Mouse (Mus musculus): Measurements from ENCODE around the gene Cdon. TPM values are rescaled to one million over a fixed set of nuclear protein-coding genes. Genes with fewer than 3 reads are reported as not detected.

Cdon gene
- total RNA-seq, 2 experiments from 2014 or later = 13.0 to 14.1 TPM

DNA sequence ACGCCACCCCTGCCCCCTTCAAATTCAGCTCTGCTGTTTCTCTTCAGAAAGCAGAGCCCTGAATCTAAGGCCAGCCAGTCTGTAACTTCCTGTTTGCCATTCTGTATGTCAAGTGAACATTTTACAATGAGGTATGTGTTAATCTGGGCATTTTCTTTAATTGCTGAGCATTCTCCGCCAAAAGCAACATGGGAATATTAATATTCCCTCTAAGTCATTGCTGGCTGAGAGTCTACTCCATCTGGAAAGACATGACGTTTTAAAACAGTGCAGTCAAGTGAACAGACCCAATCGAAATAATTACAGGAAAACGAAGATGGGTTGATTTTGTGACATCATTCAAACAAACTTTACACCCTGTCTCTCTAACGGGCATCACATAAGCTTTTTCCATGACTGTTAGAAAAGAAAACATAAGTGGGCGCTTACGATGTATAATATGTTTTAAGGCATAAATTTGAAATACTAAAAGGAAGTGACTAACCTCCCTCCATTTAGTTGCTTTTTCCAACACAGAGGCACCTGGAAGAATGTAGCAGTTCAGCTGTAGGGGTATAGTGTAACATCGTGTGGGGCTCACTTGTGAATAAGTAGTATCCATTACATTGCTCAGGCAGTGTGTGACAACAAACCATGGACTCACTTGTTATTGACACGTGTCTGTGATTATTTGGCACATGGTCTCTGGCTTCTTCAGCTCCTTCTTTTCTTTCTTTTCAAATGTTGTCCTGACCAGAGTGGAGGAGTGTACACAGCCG lies 70.4 kb downstream of the Cdon start:
- intact Hi-C loops (cut with DNase I) = no loop called here
- DNase-seq = no peak

DNA sequence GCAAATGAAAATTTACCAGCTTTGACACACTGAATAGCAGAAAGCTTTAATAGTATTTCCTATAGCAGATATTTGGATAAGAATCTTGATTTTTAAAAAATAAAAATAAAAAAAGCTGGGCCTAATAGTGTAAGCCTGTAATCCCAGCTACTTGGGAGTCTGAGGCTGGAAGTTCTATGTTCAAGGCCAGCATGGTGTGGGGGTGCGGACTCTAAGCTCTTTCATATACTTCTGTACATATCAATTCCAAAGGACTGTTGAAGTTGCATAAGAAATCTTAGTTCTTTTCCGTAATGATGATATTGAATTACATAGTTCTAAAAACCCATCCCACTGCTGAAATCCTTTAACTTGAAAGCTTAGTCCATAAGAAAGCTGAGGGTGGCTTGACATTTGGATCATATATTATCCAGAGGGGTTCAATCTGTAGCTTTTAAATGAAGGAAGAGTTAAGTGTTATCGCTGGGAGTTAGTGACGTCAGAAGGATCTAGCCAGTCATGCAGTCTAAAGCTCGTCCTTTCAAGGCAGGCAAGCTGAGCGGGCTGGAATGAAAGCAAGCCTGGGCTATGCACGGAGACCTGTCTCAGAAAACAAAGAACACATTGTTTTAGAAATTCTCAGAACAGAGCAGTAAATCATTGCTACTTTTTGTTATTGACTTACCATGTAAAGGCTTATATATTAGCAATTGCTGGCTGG lies 72.3 kb downstream of the Cdon start:
- no peak for DNase-seq
- intact Hi-C loops (cut with DNase I) = no loop called here

DNA sequence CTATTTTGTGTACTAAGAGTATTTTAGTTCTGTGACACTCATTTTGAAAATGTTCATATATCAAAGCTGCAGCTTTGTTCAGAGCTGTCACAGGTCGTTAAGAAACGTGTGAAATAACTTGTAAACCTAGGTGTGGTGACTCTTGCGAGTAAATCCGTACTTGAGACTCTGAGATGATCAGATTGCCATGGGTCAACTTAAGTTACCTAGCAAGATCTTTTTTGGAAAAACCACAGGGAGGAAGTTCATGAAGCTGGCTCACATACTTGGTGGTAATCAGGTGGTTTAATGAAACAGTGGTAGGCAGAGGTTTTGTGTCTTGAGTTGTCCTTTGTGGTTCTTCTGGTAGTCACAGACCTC lies 72.8 kb downstream of the Cdon start:
- intact Hi-C loops (cut with DNase I) = no loop called here

DNA sequence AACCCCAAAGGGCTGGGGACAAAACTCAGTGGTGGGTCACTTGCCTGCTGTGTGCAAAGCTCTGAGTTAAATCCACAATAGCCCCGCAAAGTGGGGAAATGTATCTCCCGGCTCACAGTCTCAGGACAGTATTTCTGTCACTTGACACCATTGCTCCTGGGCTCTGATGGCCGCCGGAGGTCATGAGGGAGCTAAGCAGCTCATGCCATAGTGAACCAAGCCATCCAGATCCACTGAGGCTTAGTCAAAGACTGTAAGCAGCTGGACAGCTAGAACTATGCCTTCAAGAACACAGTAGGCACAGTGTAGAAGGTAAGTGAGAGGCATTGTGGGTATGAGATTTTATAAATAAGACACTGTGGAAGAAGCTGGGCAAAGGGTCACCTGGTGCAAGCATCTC lies 74.0 kb downstream of the Cdon start:
- DNase-seq = no peak
- intact Hi-C loops (cut with DNase I) = no loop called here

More for the DNA sequence above, 72.8 kb downstream of the Cdon start:
- no peak for DNase-seq

DNA sequence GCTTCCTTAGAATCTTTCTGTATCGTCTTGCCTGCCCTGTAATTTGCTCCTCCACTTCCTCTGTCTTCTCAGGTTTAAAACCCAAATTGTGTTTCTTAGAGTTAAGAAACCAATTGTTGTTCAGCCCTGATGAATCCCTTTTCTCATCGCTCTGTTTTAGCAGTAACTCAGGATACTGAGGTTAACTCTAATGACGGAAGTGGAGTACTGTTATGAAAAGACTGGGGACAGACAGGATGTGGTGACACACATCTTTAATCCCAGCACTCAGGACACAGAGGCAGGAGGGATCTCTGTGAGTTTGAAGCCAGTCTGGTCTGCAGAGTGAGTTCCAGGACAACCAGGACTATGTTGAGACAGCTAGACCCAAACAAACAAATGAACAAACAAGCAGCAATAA lies 74.5 kb downstream of the Cdon start:
- intact Hi-C loops (cut with DNase I) = no loop called here
- no peak for DNase-seq

DNA sequence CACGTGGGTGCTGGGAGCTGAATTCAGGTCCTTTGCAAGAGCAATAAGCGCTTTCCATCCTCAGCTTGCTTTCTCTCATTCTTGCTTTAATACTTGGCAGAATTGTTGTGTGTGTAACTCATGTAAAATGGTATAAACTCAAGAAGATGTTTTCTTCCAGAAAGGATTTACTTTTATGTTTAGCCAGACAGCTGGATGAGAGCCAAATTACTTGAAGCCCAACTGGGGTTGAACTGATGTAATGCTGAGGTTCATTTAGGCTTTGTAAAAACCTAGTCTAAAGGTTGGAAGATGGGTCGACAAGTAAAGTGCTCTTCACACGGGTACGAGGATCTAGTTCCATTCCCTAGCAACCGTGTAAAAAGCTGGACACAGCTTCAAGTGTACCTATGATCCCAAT lies 79.0 kb downstream of the Cdon start:
- DNase-seq = no peak

DNA sequence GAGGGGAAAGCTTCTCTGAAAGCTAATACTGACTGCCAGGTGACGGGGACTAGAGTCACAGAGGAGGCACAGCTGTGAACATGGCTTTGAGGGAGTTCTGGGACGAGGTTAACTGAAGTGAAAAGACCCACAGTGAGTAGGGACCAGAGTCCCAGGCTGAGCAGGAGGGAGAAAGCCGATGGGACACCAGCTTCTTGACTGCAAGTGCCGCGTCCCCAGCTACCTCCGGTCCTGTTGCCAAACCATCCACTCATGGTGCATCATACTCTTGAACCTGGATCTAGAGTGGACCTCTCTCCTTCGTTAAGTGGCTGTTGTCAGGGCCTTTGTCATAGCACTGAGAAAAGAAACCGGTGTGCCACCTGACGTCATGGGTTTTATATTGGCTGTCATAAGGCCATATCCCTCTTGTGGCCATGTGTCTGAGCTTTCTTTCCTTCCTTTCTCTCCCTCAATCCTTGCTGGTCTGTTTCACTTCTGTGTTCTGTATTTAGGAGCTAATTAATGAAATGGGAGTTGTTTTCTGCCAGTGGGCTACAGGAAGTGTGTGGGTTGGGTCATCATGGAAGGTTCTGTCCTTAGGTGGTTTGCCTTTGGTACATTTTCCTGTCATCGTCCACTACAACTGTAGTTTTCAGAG lies 81.6 kb downstream of the Cdon start:
- DNase-seq = no peak
- intact Hi-C loops (cut with DNase I) = no loop called here

More for the DNA sequence above, 79.0 kb downstream of the Cdon start:
- intact Hi-C loops (cut with DNase I) = no loop called here

DNA sequence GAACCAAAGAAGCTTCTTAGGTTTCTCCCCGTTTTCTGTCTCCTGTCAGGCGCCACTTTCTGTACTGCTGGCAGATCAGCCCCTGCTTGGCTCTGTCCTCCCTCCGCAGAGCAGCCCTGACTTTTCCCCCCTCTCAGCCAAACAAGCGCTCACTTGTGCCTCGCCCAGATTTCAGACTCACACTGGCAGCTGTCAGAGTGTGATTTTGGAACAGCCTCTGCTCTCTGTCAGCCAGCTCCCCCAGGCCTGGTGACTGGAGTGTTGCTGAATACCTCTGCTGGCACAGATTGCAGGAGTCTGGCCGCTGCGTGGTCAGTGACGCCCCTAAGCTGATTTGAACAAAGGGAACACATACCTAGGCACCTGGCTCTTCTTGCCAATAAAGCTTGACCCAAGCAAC lies 87.3 kb downstream of the Cdon start:
- intact Hi-C loops (cut with DNase I) = no loop called here
- peak; percentile 57 for DNase-seq

DNA sequence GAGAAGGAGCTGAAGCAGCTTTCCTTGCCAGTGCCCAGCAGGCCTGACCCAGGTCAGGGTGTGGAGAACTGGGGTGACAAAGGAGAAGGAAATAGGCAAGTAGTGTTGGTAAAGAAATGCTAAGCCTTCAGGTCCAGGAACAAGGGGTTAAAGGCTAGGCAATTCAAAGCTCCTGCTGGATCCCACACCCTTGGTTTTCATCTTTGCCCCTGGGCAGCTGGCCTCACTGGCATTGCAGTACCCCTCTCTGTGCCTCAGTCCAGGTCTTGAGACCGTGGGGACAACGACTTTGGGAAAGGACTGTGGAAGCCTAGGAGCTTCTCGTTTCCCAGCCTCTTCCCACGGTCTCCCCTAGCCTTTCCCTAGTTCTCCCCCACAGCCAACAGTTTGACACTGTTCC lies 93.0 kb downstream of the Cdon start:
- intact Hi-C loops (cut with DNase I) = no loop called here

DNA sequence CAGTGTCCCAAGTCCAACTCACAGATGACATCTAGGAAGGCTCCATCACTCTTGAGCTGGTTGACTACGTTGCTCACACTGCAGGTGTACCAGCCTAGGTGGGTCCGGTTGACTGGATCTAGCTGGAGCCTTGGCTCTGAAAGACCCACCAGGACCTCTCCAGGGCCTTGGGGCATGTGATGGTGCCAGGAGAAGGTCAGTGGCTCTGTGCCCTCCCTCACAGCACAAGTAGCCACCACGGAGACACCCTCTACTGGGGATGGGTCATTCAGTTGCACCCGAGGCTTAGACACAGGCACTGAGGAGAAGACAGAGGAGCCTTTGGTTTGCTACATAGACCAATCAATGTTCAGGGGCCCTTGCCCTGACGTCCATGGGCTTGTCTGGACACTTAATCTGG lies 95.3 kb downstream of the Cdon start:
- intact Hi-C loops (cut with DNase I) = no loop called here
- DNase-seq = no peak

More for the DNA sequence above, 93.0 kb downstream of the Cdon start:
- no peak for DNase-seq

DNA sequence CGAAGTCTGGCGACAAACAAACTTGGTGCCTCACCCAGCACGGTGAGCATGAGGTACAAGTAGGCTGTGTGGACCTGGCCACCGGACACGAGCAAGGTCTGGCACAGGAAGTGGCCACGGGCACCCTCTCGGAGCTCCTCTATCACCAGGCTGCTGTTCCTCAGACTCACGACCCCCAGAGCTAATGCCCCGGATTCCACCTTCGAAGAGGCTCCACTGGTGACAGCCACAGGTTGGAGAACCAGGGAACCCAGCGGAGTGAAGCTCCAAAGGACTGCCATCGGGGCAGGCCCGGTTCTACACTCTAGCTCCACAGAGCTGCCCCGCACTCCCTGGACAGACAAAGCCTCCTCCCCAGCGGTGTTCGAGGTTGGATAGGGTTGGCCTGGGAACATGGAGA lies 95.8 kb downstream of the Cdon start:
- DNase-seq = no peak
- intact Hi-C loops (cut with DNase I) = no loop called here

DNA sequence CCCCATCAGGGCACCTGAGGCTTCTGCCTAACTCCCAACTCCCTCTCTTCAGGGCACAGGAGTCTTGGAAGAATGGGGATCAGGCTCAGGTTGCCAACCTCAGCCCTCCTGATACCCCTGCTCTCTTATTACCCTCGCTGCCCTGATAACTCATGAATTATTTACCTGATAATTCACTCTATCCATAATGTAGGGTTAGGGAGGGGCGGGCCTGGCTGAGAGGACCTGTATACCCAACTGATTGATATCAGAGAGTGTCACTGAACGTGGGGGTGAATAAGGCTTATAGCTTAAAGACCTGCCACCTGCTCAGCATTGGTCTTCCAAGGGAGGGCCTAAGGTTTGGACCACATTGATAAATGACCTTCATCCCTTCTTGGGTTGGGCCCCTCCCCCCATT lies 97.2 kb downstream of the Cdon start, which contains the start of gene Gm1113:
Gene Gm1113 (minus strand): TSS at position 101 of the 400 bp plus-strand sequence.
- DNase-seq = no peak
- intact Hi-C loops (cut with DNase I) = no loop called here

DNA sequence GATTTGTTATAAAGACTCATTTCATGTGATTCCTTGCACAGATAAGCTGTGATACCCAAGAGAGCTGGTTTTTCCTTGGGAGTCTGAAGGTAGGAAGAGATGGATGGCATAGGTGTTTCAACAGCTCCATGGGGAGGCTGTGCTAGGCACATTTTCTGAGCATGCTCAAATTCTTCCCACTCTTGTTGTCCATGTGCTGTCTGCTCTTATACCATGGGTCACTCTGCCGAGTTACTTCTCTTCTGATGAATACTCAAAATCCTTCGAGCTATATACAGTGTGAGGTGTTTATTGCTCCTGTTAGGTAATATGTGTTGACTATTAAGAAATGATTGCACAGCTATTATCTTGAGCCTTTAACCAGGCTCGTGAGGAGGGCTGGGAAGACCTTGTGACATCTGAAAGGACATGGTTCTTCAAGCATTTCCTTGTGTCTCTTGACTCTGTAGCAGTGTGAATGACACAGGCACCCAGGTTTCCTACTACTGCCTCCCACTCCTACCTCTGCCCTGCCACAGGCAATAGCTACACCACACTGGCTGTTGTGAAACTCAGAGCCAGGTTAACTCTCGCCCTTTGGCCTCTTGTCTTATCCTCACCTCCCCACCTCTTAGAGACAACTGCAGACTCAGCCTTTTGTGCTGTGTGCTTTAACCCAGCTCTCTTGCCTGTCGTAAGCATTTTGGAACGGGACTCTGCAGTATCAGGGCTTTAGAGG lies 99.9 kb downstream of the Cdon start:
- intact Hi-C loops (cut with DNase I) = loop anchor here (10.0 kb wide), 1 partner anchor 96 kb away; the partner anchor contains the start of gene Cdon

DNA sequence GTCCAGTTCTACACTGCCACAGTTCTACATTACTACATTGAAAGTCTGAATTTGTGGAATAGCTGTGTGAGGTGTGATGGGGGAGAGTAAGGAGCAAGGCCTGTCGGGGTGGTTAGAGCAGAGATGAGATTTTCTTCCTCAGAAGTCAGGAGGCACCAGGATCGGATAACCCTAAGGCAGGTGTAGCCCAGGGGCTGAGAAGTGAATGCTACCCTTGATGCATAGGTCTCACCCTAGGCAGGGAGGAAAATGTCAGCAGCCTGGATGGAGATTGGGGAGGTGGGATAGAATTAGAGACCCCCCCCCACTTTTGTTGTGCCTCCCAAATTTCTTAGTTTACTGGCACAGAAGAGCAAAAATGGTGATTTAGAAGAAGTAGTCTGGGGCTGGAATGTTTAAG lies 101.3 kb downstream of the Cdon start:
- DNase-seq = no peak
- intact Hi-C loops (cut with DNase I) = loop anchor here (10.0 kb wide), 1 partner anchor 97 kb away; the partner anchor contains the start of gene Cdon

More for the DNA sequence above, 99.9 kb downstream of the Cdon start:
- DNase-seq = no peak

DNA sequence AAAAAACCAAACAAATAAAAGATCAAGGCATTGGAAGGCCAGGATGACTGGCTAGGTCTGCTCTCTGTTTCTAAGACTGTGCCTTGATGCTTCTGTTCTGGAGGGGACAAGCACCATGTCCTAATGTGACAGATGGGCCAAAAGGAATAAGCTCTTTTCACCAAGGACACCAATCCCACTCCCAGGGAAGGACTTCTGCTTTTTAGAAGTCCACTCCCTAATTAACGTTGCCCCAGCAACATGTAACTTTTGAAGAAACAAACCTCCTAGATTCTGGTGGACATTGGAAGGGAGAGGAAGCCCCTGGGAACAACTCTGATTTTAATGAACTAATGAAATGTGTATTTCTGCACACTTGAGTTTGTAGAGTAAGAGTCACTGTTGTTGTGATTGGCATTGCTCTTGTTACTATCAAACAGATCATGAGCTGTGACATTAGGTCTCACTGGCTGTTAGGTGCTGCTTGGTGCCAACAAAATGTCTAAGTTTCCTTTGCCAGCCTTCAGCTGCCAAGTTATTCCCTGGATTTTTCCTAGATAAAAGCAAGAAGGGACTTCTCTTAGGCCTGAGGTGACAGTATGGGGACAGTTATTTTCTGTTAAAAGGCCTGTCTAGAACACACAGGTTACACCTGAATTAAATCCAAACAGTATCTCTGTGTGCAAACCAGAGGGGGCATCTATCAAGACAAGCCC lies 102.0 kb downstream of the Cdon start:
- DNase-seq = no peak
- intact Hi-C loops (cut with DNase I) = loop anchor here (10.0 kb wide), 1 partner anchor 98 kb away; the partner anchor contains the start of gene Cdon

DNA sequence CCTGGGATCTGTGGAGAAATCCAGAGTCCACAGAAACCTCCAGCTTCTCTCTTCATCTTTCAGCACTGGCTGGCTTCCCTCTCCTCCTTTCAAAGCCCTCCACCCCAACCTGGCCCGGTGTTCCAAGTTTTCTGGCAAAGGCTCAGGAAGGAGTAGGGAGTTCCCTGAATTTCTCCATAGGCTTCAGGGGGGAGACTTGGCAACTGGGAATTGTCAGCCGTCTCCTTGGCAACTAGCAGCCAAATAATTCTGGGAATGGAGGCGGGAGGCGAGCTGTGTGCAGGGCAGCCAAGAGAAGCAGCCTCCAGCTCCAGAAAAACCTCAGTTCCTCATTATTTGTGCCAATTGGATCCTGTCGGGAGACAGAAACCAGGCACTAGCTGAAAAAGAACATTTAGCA lies 102.6 kb downstream of the Cdon start:
- peak; percentile 54 for DNase-seq
- intact Hi-C loops (cut with DNase I) = loop anchor here (10.0 kb wide), 1 partner anchor 99 kb away; the partner anchor contains the start of gene Cdon

DNA sequence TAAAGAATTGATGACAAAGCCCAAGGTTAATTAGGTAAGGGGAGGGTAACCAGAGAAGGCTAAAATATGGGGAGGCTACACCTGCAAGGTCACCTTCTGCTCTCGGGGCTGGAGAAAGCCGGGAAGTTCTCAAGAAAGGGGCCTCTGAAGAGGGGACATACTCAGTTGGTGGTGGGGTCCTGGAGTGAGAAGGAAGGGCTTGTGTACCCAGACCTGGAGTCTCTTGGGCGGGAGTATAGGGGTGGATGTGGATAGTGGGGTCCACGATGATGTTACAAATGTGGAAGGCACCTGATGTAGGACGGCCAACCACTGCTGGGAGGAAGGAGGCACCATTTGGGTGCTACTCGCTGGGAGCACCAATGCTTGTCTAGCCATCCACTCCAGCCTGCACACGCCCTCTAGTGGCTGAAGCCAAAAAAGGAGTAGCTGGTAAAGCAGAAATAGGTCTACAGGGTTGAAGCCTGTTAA lies 103.0 kb downstream of the Cdon start:
- intact Hi-C loops (cut with DNase I) = loop anchor here (10.0 kb wide), 1 partner anchor 99 kb away; the partner anchor contains the start of gene Cdon

DNA sequence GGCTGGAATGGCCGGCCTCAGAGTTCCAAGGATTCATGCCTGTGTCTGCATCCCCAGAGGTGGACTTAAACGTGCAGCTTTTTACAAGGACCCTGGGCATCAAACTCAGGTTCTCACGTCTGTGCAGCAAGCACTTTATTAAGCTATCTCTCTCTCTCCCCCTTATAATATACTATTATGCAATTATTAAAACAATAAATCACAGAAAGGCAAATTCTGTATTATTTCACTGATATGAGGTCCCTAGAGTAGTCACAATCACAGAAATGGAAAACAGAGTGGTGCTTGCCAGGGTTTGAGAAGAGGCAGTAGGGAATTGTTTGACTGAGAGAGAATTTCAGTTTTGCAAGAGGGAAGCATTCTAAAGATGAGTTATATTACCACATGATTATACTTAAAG lies 108.2 kb downstream of the Cdon start:
- intact Hi-C loops (cut with DNase I) = loop anchor here (10.0 kb wide), 1 partner anchor 104 kb away; the partner anchor contains the start of gene Cdon
- no peak for DNase-seq

More for the DNA sequence above, 103.0 kb downstream of the Cdon start:
- peak; percentile 64 for DNase-seq

DNA sequence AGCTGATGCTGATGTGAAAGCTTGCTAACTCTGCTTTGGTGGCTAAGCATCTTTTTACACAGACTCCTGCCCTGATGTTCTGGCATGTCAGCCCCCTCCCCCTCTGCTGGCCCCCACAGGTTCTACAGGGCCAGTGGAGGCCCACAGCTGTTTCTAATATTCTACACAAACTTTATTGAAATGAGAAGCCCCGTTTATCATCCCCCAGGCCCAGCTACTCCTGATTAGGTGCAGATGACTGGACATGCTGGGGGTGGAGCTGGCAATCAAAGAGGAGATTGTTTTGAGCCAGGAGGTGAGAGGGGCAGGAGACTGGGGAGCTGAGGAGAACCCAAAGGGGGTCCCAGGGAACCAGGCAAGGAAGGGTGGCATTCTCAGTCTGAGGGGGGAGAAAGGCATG lies 108.9 kb downstream of the Cdon start:
- no peak for DNase-seq
- intact Hi-C loops (cut with DNase I) = loop anchor here (10.0 kb wide), 1 partner anchor 105 kb away; the partner anchor contains the start of gene Cdon

DNA sequence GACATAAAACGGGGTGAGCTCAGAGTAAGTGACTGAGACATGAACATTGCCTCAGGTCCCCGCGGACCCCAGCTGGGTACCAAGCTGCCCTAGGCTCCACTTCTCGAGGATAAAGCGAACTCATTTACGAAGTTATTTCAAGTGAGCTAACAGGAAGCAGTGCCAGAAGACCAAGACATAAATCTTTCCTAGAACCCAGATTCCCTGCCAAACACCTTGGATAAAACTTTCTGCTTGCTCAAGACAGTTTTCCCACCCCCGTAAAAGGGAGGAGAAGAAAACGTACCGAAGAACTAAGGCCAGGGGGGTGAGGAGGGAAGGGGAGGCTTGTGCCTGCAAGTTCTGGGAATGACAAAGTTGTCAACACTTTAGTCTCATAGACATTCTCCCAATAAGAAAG lies 112.3 kb downstream of the Cdon start:
- intact Hi-C loops (cut with DNase I) = no loop called here
- DNase-seq = no peak

All from left cerebral cortex, postnatal 4 days (tissue).